Mouse (Mus musculus) forebrain, embryonic 11.5 days (tissue): ENCODE results near the gene Paqr9. TPM values are rescaled to one million over a fixed set of nuclear protein-coding genes. Genes with fewer than 3 reads are reported as not detected.

Experiments used
- ATAC-seq: fragments of 200-750 bp; cut with Nextera tagmentation; replicated peaks from 2 replicates; pipeline ENCODE4 v1.8.0; 2017; ENCODE audit warnings: moderate TSS enrichment; ENCODE audit not compliant: low FRiP score
- DNase-seq: peaks from one replicate; pipeline ENCODE4 v3.0.0-alpha.2; 2017; ENCODE audit warnings: low spot score
- H3K27ac ChIP-seq: fragments of 300-500 bp; sonication (generic); 2 replicates; pipeline ENCODE4 v1.5.1; 2014; ENCODE audit warnings: low read depth, low read length
- H3K27me3 ChIP-seq: fragments of 300-500 bp; sonication (generic); 2 replicates; pipeline ENCODE4 v1.6.1; 2014; ENCODE audit warnings: mild to moderate bottlenecking, low read length, mixed read lengths; ENCODE audit not compliant: control insufficient read depth, insufficient read depth
- H3K36me3 ChIP-seq: fragments of 300-500 bp; sonication (generic); 2 replicates; pipeline ENCODE4 v1.6.1; 2014; ENCODE audit warnings: mild to moderate bottlenecking, low read length, moderate library complexity, mixed read lengths; ENCODE audit not compliant: control insufficient read depth, insufficient read depth
- H3K4me1 ChIP-seq: fragments of 300-500 bp; sonication (generic); replicated peaks from 2 replicates; pipeline ENCODE4 v1.6.1; 2014; ENCODE audit warnings: low read length, mixed read lengths; ENCODE audit not compliant: control insufficient read depth, insufficient read depth
- H3K4me2 ChIP-seq: fragments of 300-500 bp; sonication (generic); 2 replicates; pipeline ENCODE4 v1.6.1; 2014; ENCODE audit warnings: low read depth, mild to moderate bottlenecking, low read length, moderate library complexity, mixed read lengths; ENCODE audit not compliant: severe bottlenecking
- H3K4me3 ChIP-seq: fragments of 300-500 bp; sonication (generic); 2 replicates; pipeline ENCODE4 v1.5.1; 2014; ENCODE audit warnings: low read depth, low read length
- H3K9ac ChIP-seq: fragments of 300-500 bp; sonication (generic); 2 replicates; pipeline ENCODE4 v1.6.1; 2014; ENCODE audit warnings: low read length
- H3K9me3 ChIP-seq: fragments of 300-500 bp; sonication (generic); 2 replicates; pipeline ENCODE4 v1.6.1; 2016; ENCODE audit warnings: low read length, mixed read lengths; ENCODE audit not compliant: control insufficient read depth
- WGBS: fragments of 180-500 bp; shearing (Covaris S2); extraction: QIAGEN DNeasy Blood & Tissue Kit; methylation state at CpG from one replicate; pipeline ENCODE4 v1.1.7; 2014; 5-methylcytosine and 5-hydroxymethylcytosine counted together
- polyA plus RNA-seq: library from polyadenylated mRNA; unstranded; fragments of >200 nt; fragmentation: Nextera tagmentation; extraction: Ambion mirVana; gene quantifications from 2 replicates; pipeline ENCODE4 v1.2.1, GENCODE M21; 2014

Paqr9 gene
- polyA plus RNA-seq, 1 experiment from 2014 or later: 0.27 TPM

GRCm38 (mm10) chr9:95615961-95616360 is 56.5 kb downstream of the Paqr9 start:
- Histone ChIP-seq H3K9ac (no peak overlapping the region), H3K27me3 (no peaks in the 10 kb centered on the region), H3K27ac (no peak overlapping the region), H3K4me1 (no peaks in the 10 kb centered on the region), H3K4me2 (no peak overlapping the region), H3K36me3 (no peaks in the 10 kb centered on the region), H3K4me3 (no peak overlapping the region), H3K9me3 (no peaks in the 10 kb centered on the region)
- DNase-seq (no peak), ATAC-seq (no peak)
- 83% methylated on average over 3 of the region's 3 CpGs for WGBS

Other genes with a start within 250 kb of the Paqr9 start
- 15.0 and 17.5 TPM in 2 replicates for gene Chst2, start 152.9 kb upstream of the Paqr9 start, polyA plus RNA-seq
- 130 and 159 TPM in 2 replicates for gene U2surp, start 47.7 kb upstream of the Paqr9 start, polyA plus RNA-seq
- 3.2 and 3.6 TPM in 2 replicates for gene Pcolce2, start 77.9 kb downstream of the Paqr9 start, polyA plus RNA-seq
- gene Trpc1, start 190.7 kb downstream of the Paqr9 start, polyA plus RNA-seq: 2.8 and 3.1 TPM in 2 replicates